Mouse (Mus musculus) midbrain, postnatal 0 days (tissue): Measurements from ENCODE around the gene Wfdc17. TPM values are rescaled to one million over a fixed set of nuclear protein-coding genes. Genes with fewer than 3 reads are reported as not detected.

Source experiments
- ATAC-seq: fragments of 200-750 bp; cut with Nextera tagmentation; 2 replicates; pipeline ENCODE4 v1.8.0; 2017; ENCODE audit warnings: moderate number of reproducible peaks, mild to moderate bottlenecking, moderate TSS enrichment, moderate library complexity; ENCODE audit not compliant: low FRiP score
- DNase-seq: peaks from one replicate; pipeline ENCODE4 v3.0.0-alpha.2; 2015; ENCODE audit warnings: low spot score
- H3K27ac ChIP-seq: fragments of 300-500 bp; sonication (generic); 2 replicates; pipeline ENCODE4 v1.5.1; 2014; ENCODE audit warnings: low read depth, mild to moderate bottlenecking, low read length, mixed read lengths
- H3K27me3 ChIP-seq: fragments of 300-500 bp; sonication (generic); 2 replicates; pipeline ENCODE4 v1.6.1; 2014; ENCODE audit warnings: low read length, control low read depth, mixed read lengths; ENCODE audit not compliant: insufficient read depth
- H3K36me3 ChIP-seq: fragments of 300-500 bp; sonication (generic); 2 replicates; pipeline ENCODE4 v1.6.1; 2014; ENCODE audit warnings: low read length, control low read depth, mixed read lengths; ENCODE audit not compliant: insufficient read depth
- H3K4me1 ChIP-seq: fragments of 300-500 bp; sonication (generic); 2 replicates; pipeline ENCODE4 v1.6.1; 2014; ENCODE audit warnings: mild to moderate bottlenecking, control low read depth, antibody characterized with exemption, low read length, mixed read lengths; ENCODE audit not compliant: insufficient read depth
- H3K4me2 ChIP-seq: fragments of 300-500 bp; sonication (generic); 2 replicates; pipeline ENCODE4 v1.6.1; 2014; ENCODE audit warnings: low read depth, mild to moderate bottlenecking, low read length, mixed read lengths; ENCODE audit not compliant: poor library complexity, severe bottlenecking
- H3K4me3 ChIP-seq: fragments of 300-500 bp; sonication (generic); 2 replicates; pipeline ENCODE4 v1.5.1; 2014; ENCODE audit warnings: low read depth, mild to moderate bottlenecking, low read length, moderate library complexity
- H3K9ac ChIP-seq: fragments of 300-500 bp; sonication (generic); replicated peaks from 2 replicates; pipeline ENCODE4 v1.6.1; 2014; ENCODE audit warnings: mild to moderate bottlenecking, low read length, moderate library complexity, mixed read lengths; ENCODE audit not compliant: poor library complexity, severe bottlenecking
- H3K9me3 ChIP-seq: fragments of 300-500 bp; sonication (generic); 2 replicates; pipeline ENCODE4 v1.6.1; 2016; ENCODE audit warnings: low read length, control low read depth
- CTCF ChIP-seq: IDR thresholded peaks from 2 replicates; pipeline ENCODE4 v1.5.1; 2016; ENCODE audit warnings: antibody characterized with exemption, mild to moderate bottlenecking
- WGBS: fragments of 180-500 bp; shearing (Covaris S2); extraction: QIAGEN DNeasy Blood & Tissue Kit; methylation state at CpG from one replicate; pipeline ENCODE4 v1.1.7; 2014; 5-methylcytosine and 5-hydroxymethylcytosine counted together
- polyA plus RNA-seq: library from polyadenylated mRNA; unstranded; fragments of >200 nt; fragmentation: Nextera tagmentation; extraction: Ambion mirVana; gene quantifications from 2 replicates; pipeline ENCODE4 v1.2.1, GENCODE M21; 2015
- total RNA-seq: library from RNA; depleted of rRNA; stranded (reverse); fragments of >200 nt; gene quantifications from 2 replicates; pipeline ENCODE4 v1.2.3, GENCODE M21; 2014; rRNA removed

Gene Wfdc17
- total RNA-seq (not detected in 2 replicates), polyA plus RNA-seq (0.70 and 0.75 TPM in 2 replicates)

GRCm38 (mm10) chr11:83703705-83704104, at the start of gene Wfdc17:
Gene Wfdc17 (plus strand): TSS chr11:83703991.
- TF ChIP-seq CTCF, result no peak
- H3K9me3 ChIP-seq, result no peaks in the 10 kb centered on the region
- 61% methylated on average over 1 of the region's 1 CpGs for WGBS

GRCm38 (mm10) chr11:83654606-83655005, 49.2 kb upstream of the Wfdc17 start:
- H3K4me2 ChIP-seq, result no peak overlapping the region
- ATAC-seq (no peak), DNase-seq (no peak)
- 93% methylated on average over 8 of the region's 8 CpGs for whole genome bisulfite sequencing
- TF ChIP-seq CTCF, result no peak
- no peaks in the 10 kb centered on the region for H3K27me3 ChIP-seq
- no peak overlapping the region for H3K9ac ChIP-seq
- H3K27ac ChIP-seq, result no peak overlapping the region
- H3K36me3 ChIP-seq, result no peaks in the 10 kb centered on the region
- H3K9me3 ChIP-seq, result no peaks in the 10 kb centered on the region
- no peak overlapping the region for H3K4me3 ChIP-seq
- no peaks in the 10 kb centered on the region for H3K4me1 ChIP-seq

More at GRCm38 (mm10) chr11:83703705-83704104, at the start of gene Wfdc17:
- no peak for DNase-seq
- Histone ChIP-seq H3K27ac (no peak within 1 kb of the TSS), H3K27me3 (no peaks in the 10 kb centered on the region), H3K4me1 (no peaks in the 10 kb centered on the region), H3K36me3 (no peaks in the 10 kb centered on the region), H3K4me2 (no peak within 1 kb of the TSS), H3K4me3 (no peak within 1 kb of the TSS), H3K9ac (no peak within 1 kb of the TSS)
- no peak for ATAC-seq

- 87% methylated on average over 3 of the region's 3 CpGs for WGBS
- Histone ChIP-seq H3K9ac (no peak overlapping the region), H3K27ac (no peak overlapping the region), H3K4me2 (no peak overlapping the region), H3K4me3 (no peak overlapping the region), H3K9me3 (no peaks in the 10 kb centered on the region), H3K4me1 (no peaks in the 10 kb centered on the region), H3K36me3 (no peaks in the 10 kb centered on the region), H3K27me3 (no peaks in the 10 kb centered on the region)
- no peak for TF ChIP-seq CTCF
- ATAC-seq (no peak), DNase-seq (no peak)
Observed at GRCm38 (mm10) chr11:83657508-83657907, 46.3 kb upstream of the Wfdc17 start.

GRCm38 (mm10) chr11:83658797-83659196, 45.0 kb upstream of the Wfdc17 start:
- Histone ChIP-seq H3K9ac (no peak overlapping the region), H3K9me3 (no peaks in the 10 kb centered on the region), H3K27me3 (no peaks in the 10 kb centered on the region), H3K36me3 (no peaks in the 10 kb centered on the region), H3K27ac (no peak overlapping the region), H3K4me2 (no peak overlapping the region), H3K4me1 (no peaks in the 10 kb centered on the region), H3K4me3 (no peak overlapping the region)
- no peak for TF ChIP-seq CTCF
- no peak for DNase-seq
- WGBS, result 75% methylated on average over 6 of the region's 6 CpGs
- ATAC-seq, result no peak

GRCm38 (mm10) chr11:83662204-83662603, 41.6 kb upstream of the Wfdc17 start, which contains the start of gene Ccl4:
Gene Ccl4 (plus strand): TSS chr11:83662584.
- 79% methylated on average over 6 of the region's 6 CpGs for WGBS
- no peak for ATAC-seq

GRCm38 (mm10) chr11:83663532-83663931, 40.3 kb upstream of the Wfdc17 start:
- WGBS, result 91% methylated on average over 5 of the region's 5 CpGs
- no peak for ATAC-seq

More at GRCm38 (mm10) chr11:83662204-83662603, 41.6 kb upstream of the Wfdc17 start, which contains the start of gene Ccl4:
- Histone ChIP-seq H3K4me3 (no peak within 1 kb of the TSS), H3K4me1 (no peaks in the 10 kb centered on the region), H3K4me2 (no peak within 1 kb of the TSS), H3K36me3 (no peaks in the 10 kb centered on the region), H3K27ac (no peak within 1 kb of the TSS), H3K27me3 (no peaks in the 10 kb centered on the region), H3K9ac (no peak within 1 kb of the TSS), H3K9me3 (no peaks in the 10 kb centered on the region)
- TF ChIP-seq CTCF, result no peak
- no peak for DNase-seq

More at GRCm38 (mm10) chr11:83663532-83663931, 40.3 kb upstream of the Wfdc17 start:
- Histone ChIP-seq H3K27ac (no peak overlapping the region), H3K27me3 (no peaks in the 10 kb centered on the region), H3K9me3 (no peaks in the 10 kb centered on the region), H3K4me2 (no peak overlapping the region), H3K4me3 (no peak overlapping the region), H3K36me3 (no peaks in the 10 kb centered on the region), H3K9ac (no peak overlapping the region), H3K4me1 (no peaks in the 10 kb centered on the region)
- DNase-seq, result no peak
- no peak for TF ChIP-seq CTCF
